Mouse (Mus musculus): Measurements from ENCODE around the gene Slc23a2. TPM values are rescaled to one million over a fixed set of nuclear protein-coding genes. Genes with fewer than 3 reads are reported as not detected.
A peak's percentile ranks its signal among the peaks of the same experiment; 100 is the strongest.

The Slc23a2 gene
- polyA plus RNA-seq (2016; fragmentation: Nextera tagmentation; extraction: Ambion mirVana), result 17.5 and 18.5 TPM in 2 replicates

DNA sequence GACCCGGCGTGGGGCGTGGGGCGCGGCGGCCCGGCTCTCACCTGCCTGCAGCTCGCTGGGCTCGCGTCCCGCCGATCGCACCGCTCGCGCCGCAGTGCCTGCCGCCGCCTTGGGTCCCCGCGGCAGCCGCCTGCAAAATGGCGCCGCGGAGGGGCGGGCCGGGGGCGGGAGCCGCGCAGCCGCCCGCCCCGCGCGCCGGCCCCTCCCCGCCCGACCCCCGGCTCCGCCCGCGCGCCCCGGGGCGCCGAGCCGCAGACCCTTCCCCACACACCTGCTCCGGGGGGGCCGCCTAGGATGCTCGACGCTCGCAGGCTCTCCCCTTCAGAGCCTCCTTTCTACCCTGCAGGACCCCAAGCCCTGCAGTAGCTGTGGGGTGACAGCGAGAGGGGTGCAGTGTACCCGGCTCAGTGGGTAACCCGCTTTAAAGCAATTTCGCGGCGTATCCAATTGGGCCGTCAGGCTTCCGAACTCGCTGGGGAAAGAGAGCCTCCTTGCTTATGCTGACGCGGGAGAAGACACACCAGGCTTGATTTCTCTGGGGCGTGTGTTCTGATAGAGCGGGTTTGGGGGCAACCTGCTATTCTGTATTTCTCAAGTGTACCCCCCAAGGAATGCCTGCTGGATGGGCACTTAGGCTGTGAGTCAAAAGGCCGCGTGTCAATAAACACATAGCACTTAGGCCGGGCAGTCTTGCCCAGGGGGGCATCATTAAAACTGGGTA lies at the start of gene Slc23a2:
Gene Slc23a2, minus strand, starts transcription at position 138 of the 721 bp plus-strand sequence.
- H3K27ac ChIP-seq (replicated peaks), result peak within 1 kb of the TSS; percentile 46
- peak; percentile 85 for ATAC-seq (ENCODE audit: low FRiP score, low read depth)
- no peaks in the 10 kb centered on the region for H3K9me3 ChIP-seq
- peaks cover 3% of the 10 kb centered on the region; the same call in 1 of the 2 replicates for H3K36me3 ChIP-seq
- WGBS, result under 1% methylated on average over 37 of the region's 68 CpGs
- peaks cover 8% of the 10 kb centered on the region for H3K4me1 ChIP-seq
- H3K4me2 ChIP-seq (replicated peaks), result peak within 1 kb of the TSS; percentile 88
- H3K9ac ChIP-seq (replicated peaks), result peak within 1 kb of the TSS; percentile 93
- H3K27me3 ChIP-seq, result peaks cover 25% of the 10 kb centered on the region; the same call in 1 of the 2 replicates
- H3K4me3 ChIP-seq, result peak within 1 kb of the TSS; percentile 81

DNA sequence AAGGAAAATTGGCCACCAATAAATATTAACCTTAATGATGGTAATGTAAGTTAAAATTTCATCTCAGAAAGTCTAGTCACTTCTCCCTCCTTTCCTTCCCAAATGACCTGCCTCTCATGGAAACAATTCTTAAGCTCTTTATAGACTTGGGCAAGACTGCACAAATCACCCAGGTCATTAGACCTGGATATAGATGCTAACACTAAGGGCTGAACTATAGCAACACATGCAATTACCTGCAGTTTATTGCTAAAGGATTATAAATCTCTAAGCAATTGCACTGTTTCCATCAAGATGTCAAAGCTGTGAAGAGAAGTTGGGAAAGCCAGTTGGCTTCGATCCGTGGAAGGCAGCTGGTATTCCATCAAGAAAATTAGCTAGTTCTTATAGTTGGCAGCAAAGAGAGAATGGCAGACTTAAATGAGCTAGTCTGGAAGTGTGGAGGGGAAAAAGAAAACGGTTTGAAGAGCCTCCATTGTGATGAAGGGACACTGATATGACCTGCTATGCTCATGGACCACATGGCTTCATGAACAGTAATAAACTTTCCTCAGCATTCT lies 45.8 kb upstream of the Slc23a2 start:
- no peak for ATAC-seq (ENCODE audit: low FRiP score, low read depth)
- Histone ChIP-seq H3K4me2 (replicated peaks) (no peak overlapping the region), H3K4me1 (no peaks in the 10 kb centered on the region), H3K9me3 (no peaks in the 10 kb centered on the region), H3K27ac (replicated peaks) (no peak overlapping the region), H3K9ac (replicated peaks) (no peak overlapping the region), H3K4me3 (no peak overlapping the region), H3K27me3 (no peaks in the 10 kb centered on the region), H3K36me3 (no peaks in the 10 kb centered on the region)
- 89% methylated on average over 3 of the region's 3 CpGs for WGBS

DNA sequence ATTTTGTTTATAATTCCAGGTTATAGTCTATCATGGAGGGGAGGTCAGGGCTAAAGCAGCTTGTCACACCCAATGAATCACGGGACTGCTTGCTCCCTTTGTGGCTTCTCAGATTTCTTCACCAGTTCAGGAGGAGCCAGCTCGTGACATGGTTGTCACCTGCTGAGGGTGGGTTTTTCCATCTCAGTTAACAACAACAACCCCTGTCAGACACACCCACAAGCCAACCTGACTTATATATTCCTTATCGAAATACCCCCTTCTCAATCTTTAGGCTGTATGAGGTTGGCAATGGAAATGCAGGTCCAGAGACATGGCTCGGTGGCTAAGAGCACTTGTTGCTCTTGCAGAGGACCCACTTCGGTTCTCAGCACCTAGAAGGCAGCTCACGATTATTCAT lies 39.0 kb upstream of the Slc23a2 start:
- Histone ChIP-seq H3K4me2 (replicated peaks) (no peak overlapping the region), H3K4me3 (no peak overlapping the region), H3K9ac (replicated peaks) (no peak overlapping the region), H3K4me1 (no peaks in the 10 kb centered on the region), H3K27ac (replicated peaks) (no peak overlapping the region), H3K9me3 (no peaks in the 10 kb centered on the region), H3K36me3 (no peaks in the 10 kb centered on the region), H3K27me3 (no peaks in the 10 kb centered on the region)
- WGBS, result 71% methylated on average over 6 of the region's 6 CpGs
- ATAC-seq (ENCODE audit: low FRiP score, low read depth), result no peak

DNA sequence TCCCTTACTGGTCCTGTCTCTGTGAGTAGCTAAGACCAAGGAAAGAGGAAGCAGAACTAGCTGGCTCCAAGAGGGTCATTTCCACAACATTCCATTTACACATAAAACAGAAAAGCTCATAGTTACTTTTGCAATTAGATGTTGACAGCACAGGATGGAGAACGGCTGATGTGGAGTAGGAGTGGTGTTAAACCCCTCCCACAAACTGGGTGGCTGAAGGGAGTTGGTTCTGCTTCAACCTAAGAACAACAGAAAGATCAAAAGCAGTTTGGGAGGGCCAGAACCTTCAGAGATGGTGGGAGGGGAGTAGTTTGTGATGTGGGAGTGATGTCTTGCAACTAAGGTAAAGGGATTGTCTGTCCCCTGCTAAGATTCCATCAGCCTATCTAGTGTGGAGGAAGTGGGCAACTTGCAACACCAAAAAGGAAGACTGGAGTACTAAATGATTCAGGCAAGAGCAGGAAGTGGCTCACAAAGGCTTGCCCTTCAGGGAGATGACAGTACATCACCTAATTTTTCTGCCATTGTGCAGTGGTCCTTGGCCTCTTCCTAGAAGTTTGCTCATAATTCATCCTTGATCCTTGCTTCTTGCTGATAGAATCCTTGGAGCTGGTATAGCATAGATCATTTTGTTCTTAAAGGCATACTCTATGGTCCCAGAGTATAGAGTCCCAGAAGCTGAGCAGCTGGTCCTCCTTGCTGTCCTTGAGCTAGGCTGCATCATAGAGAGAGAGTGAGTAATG lies 35.7 kb upstream of the Slc23a2 start:
- ATAC-seq (ENCODE audit: low FRiP score, low read depth), result no peak
- Histone ChIP-seq H3K9me3 (no peaks in the 10 kb centered on the region), H3K4me2 (replicated peaks) (no peak overlapping the region), H3K27me3 (no peaks in the 10 kb centered on the region), H3K27ac (replicated peaks) (no peak overlapping the region), H3K36me3 (no peaks in the 10 kb centered on the region), H3K4me1 (no peaks in the 10 kb centered on the region), H3K9ac (replicated peaks) (no peak overlapping the region), H3K4me3 (no peak overlapping the region)
- WGBS, result 59% methylated on average over 1 of the region's 1 CpGs

DNA sequence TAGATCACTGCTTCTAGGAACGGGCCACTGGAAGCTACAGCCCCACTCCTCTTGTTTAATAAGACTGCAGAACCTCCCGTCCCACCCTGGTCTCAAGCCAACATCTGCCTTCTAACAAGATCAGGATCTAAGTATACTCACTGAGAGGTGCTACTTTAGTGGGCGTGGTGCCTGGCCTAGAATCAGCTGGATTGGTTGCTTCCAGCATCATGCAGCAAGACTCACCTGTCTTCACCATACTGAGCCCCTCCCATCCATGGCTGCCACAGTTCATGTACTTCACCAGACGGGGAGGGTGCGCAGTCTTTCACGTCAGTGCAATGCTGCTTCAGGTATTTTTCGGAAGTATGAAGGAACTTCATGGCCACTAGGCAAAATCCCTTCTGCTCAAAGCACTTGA lies 34.5 kb upstream of the Slc23a2 start:
- no peaks in the 10 kb centered on the region for H3K4me1 ChIP-seq
- no peak overlapping the region for H3K9ac ChIP-seq (replicated peaks)
- H3K27me3 ChIP-seq, result no peaks in the 10 kb centered on the region
- WGBS, result 88% methylated on average over 7 of the region's 7 CpGs
- no peak overlapping the region for H3K27ac ChIP-seq (replicated peaks)
- no peaks in the 10 kb centered on the region for H3K36me3 ChIP-seq
- ATAC-seq (ENCODE audit: low FRiP score, low read depth), result no peak
- no peak overlapping the region for H3K4me2 ChIP-seq (replicated peaks)
- no peak overlapping the region for H3K4me3 ChIP-seq
- H3K9me3 ChIP-seq, result no peaks in the 10 kb centered on the region

DNA sequence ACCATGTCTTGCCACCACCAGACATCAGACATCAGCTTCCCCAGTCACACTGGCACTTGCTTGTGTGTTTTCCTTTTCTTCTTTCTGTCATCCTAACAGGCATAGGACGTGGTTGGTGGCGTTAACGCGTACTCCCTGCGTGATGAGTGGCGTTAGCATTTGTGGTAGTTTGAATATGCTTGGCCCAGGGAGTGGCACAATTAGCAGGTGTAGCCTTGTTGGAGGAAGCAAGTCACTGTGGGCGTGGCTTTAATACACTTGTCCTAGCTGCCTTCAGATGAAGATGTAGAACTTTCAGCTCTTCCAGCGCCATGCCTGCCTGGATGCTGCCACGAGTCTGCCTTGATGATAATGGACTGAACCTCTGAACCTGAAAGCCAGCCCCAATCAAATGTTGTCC lies 32.5 kb upstream of the Slc23a2 start:
- Histone ChIP-seq H3K36me3 (no peaks in the 10 kb centered on the region), H3K9me3 (no peaks in the 10 kb centered on the region), H3K4me1 (no peaks in the 10 kb centered on the region), H3K27ac (replicated peaks) (no peak overlapping the region), H3K4me3 (no peak overlapping the region), H3K27me3 (no peaks in the 10 kb centered on the region), H3K4me2 (replicated peaks) (no peak overlapping the region), H3K9ac (replicated peaks) (no peak overlapping the region)
- WGBS, result 89% methylated on average over 9 of the region's 9 CpGs
- ATAC-seq (ENCODE audit: low FRiP score, low read depth), result no peak

DNA sequence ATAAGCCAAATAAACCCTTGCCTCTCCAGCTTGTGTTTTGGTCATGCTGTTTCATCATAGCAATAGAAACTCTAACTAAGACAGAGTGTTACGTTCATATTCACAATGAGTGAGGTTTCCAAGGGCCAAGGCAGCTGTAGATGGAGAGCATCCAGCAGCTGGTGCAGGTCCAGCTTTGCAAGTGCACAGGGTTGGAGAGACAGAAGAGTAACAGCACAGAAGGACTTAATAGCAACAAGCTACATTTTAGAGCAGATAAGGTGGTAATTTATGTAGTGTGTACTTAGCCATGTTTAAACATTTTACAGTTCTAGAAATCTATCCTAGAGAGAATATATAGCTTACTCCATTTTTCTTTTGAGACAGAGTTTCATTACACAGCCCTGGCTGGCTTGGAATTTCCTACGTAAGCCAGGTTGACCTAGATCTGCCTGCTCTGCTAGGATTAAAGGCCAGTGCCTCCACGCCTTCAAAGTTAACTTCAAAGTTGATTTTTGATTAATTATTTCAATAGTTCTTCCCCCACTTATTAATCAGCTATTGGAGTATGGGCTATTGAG lies 31.5 kb upstream of the Slc23a2 start:
- H3K27ac ChIP-seq (replicated peaks), result no peak overlapping the region
- no peaks in the 10 kb centered on the region for H3K27me3 ChIP-seq
- no peaks in the 10 kb centered on the region for H3K9me3 ChIP-seq
- no peak overlapping the region for H3K4me3 ChIP-seq
- H3K36me3 ChIP-seq, result no peaks in the 10 kb centered on the region
- H3K4me2 ChIP-seq (replicated peaks), result no peak overlapping the region
- WGBS, result 90% methylated on average over 3 of the region's 3 CpGs
- no peak overlapping the region for H3K9ac ChIP-seq (replicated peaks)
- no peaks in the 10 kb centered on the region for H3K4me1 ChIP-seq
- no peak for ATAC-seq (ENCODE audit: low FRiP score, low read depth)

DNA sequence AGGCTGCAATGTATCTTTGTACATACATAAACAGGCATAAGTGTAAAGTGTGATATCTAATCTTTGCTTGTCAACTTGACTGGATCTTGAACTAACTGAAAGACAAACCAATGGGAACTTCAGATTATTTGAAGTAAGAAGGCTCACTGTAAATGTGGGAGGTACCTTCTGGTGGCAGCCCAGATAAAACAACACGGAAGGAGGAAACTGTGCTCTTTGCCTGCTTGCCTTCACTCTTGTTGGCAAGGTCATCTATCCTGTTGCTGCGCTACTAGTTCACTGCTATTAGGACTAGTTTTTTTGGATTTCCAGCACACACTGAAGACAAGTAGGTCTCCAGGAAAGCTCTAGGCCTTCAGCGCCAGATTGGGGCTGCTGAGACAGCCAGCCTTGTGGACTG lies 29.1 kb upstream of the Slc23a2 start:
- no peaks in the 10 kb centered on the region for H3K36me3 ChIP-seq
- H3K4me3 ChIP-seq, result no peak overlapping the region
- no peaks in the 10 kb centered on the region for H3K27me3 ChIP-seq
- no peak overlapping the region for H3K4me2 ChIP-seq (replicated peaks)
- 93% methylated on average over 3 of the region's 3 CpGs for WGBS
- H3K27ac ChIP-seq (replicated peaks), result no peak overlapping the region
- no peaks in the 10 kb centered on the region for H3K9me3 ChIP-seq
- H3K4me1 ChIP-seq, result no peaks in the 10 kb centered on the region
- H3K9ac ChIP-seq (replicated peaks), result no peak overlapping the region
- ATAC-seq (ENCODE audit: low FRiP score, low read depth), result no peak

DNA sequence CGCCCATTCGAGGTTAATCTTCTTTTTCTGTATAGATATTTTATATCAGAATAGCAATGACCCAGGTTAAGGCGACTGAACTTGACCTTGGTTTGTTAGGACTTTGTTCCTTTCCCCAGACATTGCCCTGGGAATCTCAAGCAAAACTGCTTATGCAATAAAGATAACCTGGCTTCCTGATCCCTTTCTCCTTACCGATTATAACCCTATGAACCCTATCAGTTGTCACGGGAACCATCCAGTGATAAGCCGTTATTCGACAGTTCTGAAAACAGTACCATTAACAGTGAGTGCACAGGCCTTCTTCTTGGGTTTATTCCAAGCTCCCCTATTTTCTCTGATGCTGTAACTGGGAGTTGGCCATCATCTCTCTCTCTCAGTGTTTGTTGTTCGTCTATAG lies 27.0 kb upstream of the Slc23a2 start:
- no peaks in the 10 kb centered on the region for H3K4me1 ChIP-seq
- no peak overlapping the region for H3K4me2 ChIP-seq (replicated peaks)
- no peaks in the 10 kb centered on the region for H3K27me3 ChIP-seq
- no peaks in the 10 kb centered on the region for H3K9me3 ChIP-seq
- ATAC-seq (ENCODE audit: low FRiP score, low read depth), result no peak
- H3K4me3 ChIP-seq, result no peak overlapping the region
- no peak overlapping the region for H3K9ac ChIP-seq (replicated peaks)
- no peak overlapping the region for H3K27ac ChIP-seq (replicated peaks)
- H3K36me3 ChIP-seq, result no peaks in the 10 kb centered on the region
- 83% methylated on average over 8 of the region's 8 CpGs for WGBS

DNA sequence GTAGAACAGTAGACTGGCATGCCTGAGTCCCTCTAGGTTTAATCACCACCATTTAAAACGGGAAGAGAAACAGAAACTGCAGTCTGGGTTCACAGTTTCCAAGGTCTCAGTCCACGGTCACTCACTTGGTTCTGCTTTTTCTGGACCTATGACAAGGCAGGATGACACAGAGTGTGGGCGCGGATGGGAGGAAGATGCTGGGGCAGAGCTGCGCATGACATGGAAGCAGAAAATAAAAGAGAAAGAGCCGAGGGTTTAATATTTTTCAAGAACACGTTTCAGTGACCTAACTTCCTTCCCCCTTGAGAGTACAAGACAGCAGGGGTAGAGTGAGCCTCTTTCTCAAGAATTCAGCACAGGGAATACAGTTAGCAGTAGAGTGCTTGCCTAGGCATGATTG lies 24.2 kb upstream of the Slc23a2 start:
- H3K4me2 ChIP-seq (replicated peaks), result no peak overlapping the region
- no peak overlapping the region for H3K9ac ChIP-seq (replicated peaks)
- 90% methylated on average over 7 of the region's 7 CpGs for WGBS
- no peaks in the 10 kb centered on the region for H3K36me3 ChIP-seq
- H3K9me3 ChIP-seq, result no peaks in the 10 kb centered on the region
- no peaks in the 10 kb centered on the region for H3K4me1 ChIP-seq
- H3K27ac ChIP-seq (replicated peaks), result no peak overlapping the region
- no peak overlapping the region for H3K4me3 ChIP-seq
- ATAC-seq (ENCODE audit: low FRiP score, low read depth), result no peak
- no peaks in the 10 kb centered on the region for H3K27me3 ChIP-seq

DNA sequence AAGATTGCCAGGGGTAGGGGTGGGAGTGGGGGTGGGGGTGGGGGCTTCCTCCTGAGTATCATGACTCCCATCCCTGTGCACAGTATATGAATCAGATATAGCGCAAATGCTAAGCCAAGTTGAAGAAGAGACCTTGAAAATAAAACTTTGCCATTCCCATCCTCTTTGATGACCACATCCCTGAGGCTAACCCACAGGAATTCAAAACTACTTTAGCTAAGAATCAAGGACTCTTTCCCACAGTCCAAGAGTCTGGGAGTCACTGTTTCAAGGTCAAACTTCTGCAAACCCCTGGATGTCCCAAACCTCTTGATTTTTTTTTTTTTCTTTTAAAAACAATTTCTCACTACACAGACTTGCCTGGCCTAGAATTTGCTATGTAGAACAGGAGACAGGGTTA lies 18.7 kb upstream of the Slc23a2 start:
- no peak for ATAC-seq (ENCODE audit: low FRiP score, low read depth)
- no peak overlapping the region for H3K27ac ChIP-seq (replicated peaks)
- no peak overlapping the region for H3K4me3 ChIP-seq
- H3K4me1 ChIP-seq, result no peaks in the 10 kb centered on the region
- no peak overlapping the region for H3K9ac ChIP-seq (replicated peaks)
- no peaks in the 10 kb centered on the region for H3K36me3 ChIP-seq
- WGBS, result 100% methylated on average over 1 of the region's 1 CpGs
- no peaks in the 10 kb centered on the region for H3K9me3 ChIP-seq
- H3K4me2 ChIP-seq (replicated peaks), result no peak overlapping the region
- no peaks in the 10 kb centered on the region for H3K27me3 ChIP-seq

DNA sequence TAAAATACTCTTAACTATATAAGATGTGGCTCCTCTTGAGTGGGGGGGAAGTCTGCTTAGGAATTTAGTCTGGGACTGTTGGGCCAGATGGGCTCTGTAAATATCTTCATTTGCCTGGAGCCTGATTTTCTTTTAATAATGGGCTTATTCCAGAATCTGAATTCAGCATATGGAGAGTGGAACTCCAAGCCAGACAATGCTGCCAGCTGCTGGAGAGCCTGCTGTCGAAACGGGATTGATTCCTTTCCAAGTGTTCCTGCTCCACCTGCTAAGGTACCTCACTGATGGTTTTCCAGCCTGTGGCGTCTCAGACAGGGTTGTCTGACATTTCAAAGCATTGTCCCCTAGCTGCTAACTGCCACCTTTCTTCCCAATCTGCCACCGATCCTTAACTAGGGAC lies 12.6 kb upstream of the Slc23a2 start:
- 82% methylated on average over 4 of the region's 4 CpGs for WGBS
- no peak for ATAC-seq (ENCODE audit: low FRiP score, low read depth)
- no peaks in the 10 kb centered on the region for H3K36me3 ChIP-seq
- no peaks in the 10 kb centered on the region for H3K9me3 ChIP-seq
- H3K27ac ChIP-seq (replicated peaks), result no peak overlapping the region
- H3K27me3 ChIP-seq, result no peaks in the 10 kb centered on the region
- no peak overlapping the region for H3K9ac ChIP-seq (replicated peaks)
- no peaks in the 10 kb centered on the region for H3K4me1 ChIP-seq
- H3K4me3 ChIP-seq, result no peak overlapping the region
- no peak overlapping the region for H3K4me2 ChIP-seq (replicated peaks)

All from midbrain, embryonic 12.5 days (tissue).